Mouse (Mus musculus) thymus, adult 2 months (tissue): ENCODE measurements around the gene Plxnb1. TPM values are rescaled to one million over a fixed set of nuclear protein-coding genes. Genes with fewer than 3 reads are reported as not detected.

Source experiments
- DNase-seq: peaks from one replicate; pipeline ENCODE4 v3.0.0; 2021
- H3K27ac ChIP-seq: fragments of 200-500 bp; 2 replicates; pipeline ENCODE4 v1.5.1; 2012; ENCODE audit warnings: low read length, control low read depth; ENCODE audit not compliant: control insufficient read depth, insufficient read depth
- H3K27me3 ChIP-seq: fragments of 200-500 bp; 2 replicates; pipeline ENCODE4 v1.6.1; 2012; ENCODE audit warnings: mild to moderate bottlenecking, low read length, moderate library complexity, mixed read lengths; ENCODE audit not compliant: control insufficient read depth, insufficient read depth
- H3K36me3 ChIP-seq: fragments of 200-500 bp; 2 replicates; pipeline ENCODE4 v1.6.1; 2012; ENCODE audit warnings: mild to moderate bottlenecking, low read length, moderate library complexity; ENCODE audit not compliant: control insufficient read depth, insufficient read depth
- H3K4me1 ChIP-seq: fragments of 200-500 bp; replicated peaks from 2 replicates; pipeline ENCODE4 v1.6.1; 2012; ENCODE audit warnings: low read length; ENCODE audit not compliant: control insufficient read depth, insufficient read depth
- H3K4me3 ChIP-seq: fragments of 200-500 bp; 2 replicates; pipeline ENCODE4 v1.5.1; 2012; ENCODE audit warnings: mild to moderate bottlenecking, low read length, control low read depth, moderate library complexity; ENCODE audit not compliant: control insufficient read depth, insufficient read depth
- CTCF ChIP-seq: fragments of 200-500 bp; IDR thresholded peaks from 2 replicates; pipeline ENCODE4 v1.5.1; 2012; ENCODE audit warnings: mild to moderate bottlenecking, control low read depth, low read length, moderate library complexity, borderline replicate concordance; ENCODE audit not compliant: control insufficient read depth, poor library complexity, insufficient read depth; ENCODE audit errors: extremely low read depth
- POLR2A ChIP-seq: fragments of 200-500 bp; IDR thresholded peaks from 2 replicates; pipeline ENCODE4 v1.6.1; 2012; ENCODE audit warnings: mild to moderate bottlenecking, low read length, control low read depth, moderate library complexity; ENCODE audit not compliant: control insufficient read depth, poor library complexity, insufficient read depth; ENCODE audit errors: extremely low read depth
- WGBS: fragments of 180-500 bp; shearing (Covaris S2); methylation state at CpG from one replicate; pipeline ENCODE4 v1.1.7; 2018; 5-methylcytosine and 5-hydroxymethylcytosine counted together
- polyA plus RNA-seq: library from polyadenylated mRNA; depleted of rRNA; stranded (reverse); fragments of >200 nt; gene quantifications from 2 replicates; pipeline ENCODE4 v1.2.3, GENCODE M21; 2012

The Plxnb1 gene
- polyA plus RNA-seq, 1 experiment: 25.6 TPM

DNA sequence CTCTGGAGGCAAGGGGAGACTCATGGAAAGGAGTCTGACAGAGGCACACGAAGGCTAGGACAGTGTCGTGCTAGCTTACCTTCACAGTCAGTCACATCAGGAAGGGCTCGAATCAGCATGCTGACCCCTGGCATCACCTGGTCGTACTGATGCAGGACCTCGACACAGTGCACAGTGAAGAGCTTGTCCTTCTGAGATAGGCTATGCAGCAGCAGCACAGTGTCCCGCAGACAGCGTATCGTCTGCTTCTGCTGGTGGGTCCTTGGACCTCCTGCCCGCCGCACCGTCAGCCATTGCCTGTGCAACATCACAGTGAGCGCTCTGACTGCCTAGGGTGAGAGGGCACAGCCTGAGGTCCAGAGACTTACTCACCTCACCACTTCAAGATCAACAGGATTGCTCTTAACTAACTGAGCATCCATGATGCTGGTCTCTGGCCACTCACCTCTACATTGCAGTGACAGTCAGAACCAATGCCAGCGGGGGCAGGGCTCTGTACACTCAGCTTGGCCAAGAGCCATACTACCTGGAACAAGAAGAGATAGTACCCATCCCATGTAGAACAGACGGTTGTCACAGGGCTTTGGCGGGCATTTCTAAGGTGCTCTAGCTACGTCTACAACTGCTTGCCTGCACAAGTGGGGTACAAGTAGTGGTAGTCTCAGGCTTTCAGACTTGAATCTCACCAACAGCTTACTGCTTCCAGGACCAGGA, 34.8 kb upstream of the Plxnb1 start:
- Histone ChIP-seq H3K36me3 (peaks cover 35% of the 10 kb centered on the region), H3K4me3 (no peak overlapping the region), H3K27me3 (no peaks in the 10 kb centered on the region), H3K27ac (no peak overlapping the region), H3K4me1 (peaks cover 33% of the 10 kb centered on the region)
- DNase-seq: no peak
- WGBS: 93% methylated on average over 16 of the region's 16 CpGs
- TF ChIP-seq CTCF (no peak), POLR2A (no peak)

DNA sequence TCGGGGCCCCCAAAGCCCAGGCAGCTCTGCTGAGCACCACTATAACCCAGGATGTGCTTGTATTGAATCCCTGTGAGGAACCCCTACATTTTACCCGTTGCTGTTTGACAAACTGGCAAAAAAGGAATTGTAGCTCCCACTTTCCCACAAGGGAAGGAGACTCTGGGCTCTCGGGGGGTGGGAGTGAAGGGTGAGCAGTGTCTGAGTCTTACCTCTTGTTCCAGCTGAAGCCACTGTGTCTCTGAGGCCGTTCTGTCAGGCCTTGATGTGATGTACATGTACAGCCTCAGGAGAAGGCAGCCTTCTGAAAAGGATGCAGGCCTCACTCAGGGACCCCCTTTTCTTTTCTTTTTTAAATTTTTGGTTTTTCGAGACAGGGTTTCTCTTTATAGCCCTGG, 34.3 kb upstream of the Plxnb1 start:
- TF ChIP-seq POLR2A (no peak), CTCF (no peak)
- 95% methylated on average over 5 of the region's 5 CpGs for WGBS
- Histone ChIP-seq H3K36me3 (peaks cover 41% of the 10 kb centered on the region), H3K27ac (no peak overlapping the region), H3K4me1 (peaks cover 27% of the 10 kb centered on the region), H3K27me3 (no peaks in the 10 kb centered on the region), H3K4me3 (no peak overlapping the region)
- DNase-seq: no peak

GRCm38 (mm10) chr9:109068095-109068735, 27.0 kb upstream of the Plxnb1 start:
- TF ChIP-seq POLR2A (no peak), CTCF (no peak)
- Histone ChIP-seq H3K4me1 (peaks cover 3% of the 10 kb centered on the region), H3K27me3 (no peaks in the 10 kb centered on the region), H3K4me3 (no peak overlapping the region), H3K36me3 (peaks cover 55% of the 10 kb centered on the region), H3K27ac (no peak overlapping the region)
- WGBS: 98% methylated on average over 3 of the region's 3 CpGs
- no peak for DNase-seq

DNA sequence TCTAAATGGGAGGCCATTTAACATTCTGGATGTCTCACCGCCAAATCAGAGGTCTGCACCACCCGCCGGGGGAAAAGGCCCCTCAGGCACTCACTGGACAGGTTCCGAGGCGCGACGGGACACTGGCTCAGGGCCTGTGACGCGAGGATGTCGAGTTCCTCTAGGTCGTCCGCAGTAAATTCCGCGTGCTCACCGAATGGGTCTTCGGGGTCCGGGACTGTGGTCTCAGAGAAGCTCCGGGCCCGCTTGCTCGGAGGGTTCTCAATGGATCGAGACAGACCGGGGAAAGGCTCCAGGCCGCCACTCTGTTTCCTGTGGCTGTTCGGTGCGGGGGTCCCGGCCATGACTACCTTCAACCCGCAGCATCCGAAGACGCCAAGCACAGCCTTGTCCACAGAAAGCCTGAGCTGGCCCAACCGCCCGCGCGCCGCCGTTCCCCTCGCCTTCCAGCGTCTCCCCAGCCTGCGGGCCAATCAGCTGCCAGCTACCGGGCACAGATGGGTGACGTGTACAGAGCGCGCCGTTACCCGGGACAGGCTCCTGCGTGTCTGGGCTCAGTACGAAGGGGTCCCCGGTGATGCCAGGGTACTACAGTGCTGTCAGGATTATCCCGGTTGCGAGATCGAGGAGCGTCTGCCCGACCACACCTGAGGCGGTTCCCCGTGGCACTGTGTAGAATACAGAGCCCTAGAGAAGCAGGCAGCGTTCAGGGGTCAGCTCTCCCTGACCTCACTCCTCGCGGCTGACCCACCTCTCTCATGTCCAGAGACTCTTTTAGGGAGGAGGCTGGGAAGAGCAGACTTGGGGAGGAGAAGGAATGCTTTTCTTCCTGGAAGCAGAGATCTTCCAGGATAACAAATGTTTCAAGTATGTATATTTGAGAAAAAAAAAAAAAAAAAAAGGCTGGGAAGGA, 21.3 kb upstream of the Plxnb1 start, which contains the start of gene Atrip:
TSS of gene Atrip (minus strand) at position 464 of the 913 bp plus-strand sequence.
- H3K4me3 ChIP-seq: peak within 1 kb of the TSS; percentile 88
- under 1% methylated on average over 57 of the region's 57 CpGs for WGBS
- H3K27ac ChIP-seq: no peak within 1 kb of the TSS
- peaks cover 12% of the 10 kb centered on the region for H3K36me3 ChIP-seq
- DNase-seq: peak; percentile 93
- TF ChIP-seq CTCF (0 out of 2 replicates have a peak, but pooled peaks have one; percentile 52), POLR2A (peak; percentile 59; the same call in 1 of the 2 replicates)
- H3K27me3 ChIP-seq: no peaks in the 10 kb centered on the region
- H3K4me1 ChIP-seq: peaks cover 6% of the 10 kb centered on the region

DNA sequence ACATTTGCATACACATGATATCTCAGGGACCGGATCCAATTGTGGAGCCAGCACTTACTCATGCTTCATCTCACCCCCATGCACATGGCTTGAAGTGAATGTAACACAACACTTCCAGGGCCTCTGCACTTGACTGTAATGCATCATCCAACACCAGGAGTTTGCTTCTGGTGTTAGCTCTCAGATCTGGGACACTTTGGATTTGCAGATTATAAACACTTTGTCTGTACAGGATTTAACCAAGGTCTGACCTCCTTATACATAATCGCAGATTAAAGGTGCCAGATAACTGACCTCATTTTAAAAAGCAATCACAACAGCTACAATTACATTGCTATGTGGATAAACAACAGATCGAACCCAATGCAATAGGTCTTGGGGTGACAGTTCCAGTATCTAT, 14.7 kb upstream of the Plxnb1 start:
- Histone ChIP-seq H3K27me3 (no peaks in the 10 kb centered on the region), H3K36me3 (peaks cover 9% of the 10 kb centered on the region), H3K4me3 (no peak overlapping the region), H3K27ac (no peak overlapping the region), H3K4me1 (peaks cover 6% of the 10 kb centered on the region)
- TF ChIP-seq POLR2A (no peak), CTCF (no peak)
- no peak for DNase-seq
- 97% methylated on average over 3 of the region's 3 CpGs for WGBS

DNA sequence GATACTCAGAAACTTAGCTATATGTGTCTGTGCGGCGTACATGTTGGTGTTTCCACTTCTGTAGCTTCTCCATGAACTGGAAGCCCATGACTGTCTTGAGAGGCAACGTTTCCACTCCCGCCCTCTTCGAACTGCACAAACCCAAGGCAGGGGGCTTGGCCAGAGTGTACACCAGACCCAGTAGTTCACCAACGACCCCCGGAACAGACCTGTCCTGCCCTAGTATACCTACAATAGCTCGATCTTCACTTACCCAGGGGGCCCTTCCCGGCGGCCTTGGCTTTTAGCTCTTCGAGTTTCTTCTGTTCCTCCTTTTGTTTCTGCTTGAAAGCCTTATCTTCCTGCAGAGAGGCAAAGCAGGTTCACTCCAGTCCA, 13.5 kb upstream of the Plxnb1 start:
- TF ChIP-seq POLR2A (no peak), CTCF (no peak)
- H3K27me3 ChIP-seq: no peaks in the 10 kb centered on the region
- H3K4me1 ChIP-seq: peaks cover 6% of the 10 kb centered on the region
- peak overlapping the region; percentile 86 for H3K4me3 ChIP-seq
- WGBS: 4% methylated on average over 11 of the region's 11 CpGs
- H3K36me3 ChIP-seq: peaks cover 9% of the 10 kb centered on the region
- peak; percentile 21 for DNase-seq
- H3K27ac ChIP-seq: peak overlapping the region; percentile 7; the same call in 1 of the 2 replicates
